Mouse (Mus musculus): ENCODE data around the gene Foxi2.

The Foxi2 gene

DNA sequence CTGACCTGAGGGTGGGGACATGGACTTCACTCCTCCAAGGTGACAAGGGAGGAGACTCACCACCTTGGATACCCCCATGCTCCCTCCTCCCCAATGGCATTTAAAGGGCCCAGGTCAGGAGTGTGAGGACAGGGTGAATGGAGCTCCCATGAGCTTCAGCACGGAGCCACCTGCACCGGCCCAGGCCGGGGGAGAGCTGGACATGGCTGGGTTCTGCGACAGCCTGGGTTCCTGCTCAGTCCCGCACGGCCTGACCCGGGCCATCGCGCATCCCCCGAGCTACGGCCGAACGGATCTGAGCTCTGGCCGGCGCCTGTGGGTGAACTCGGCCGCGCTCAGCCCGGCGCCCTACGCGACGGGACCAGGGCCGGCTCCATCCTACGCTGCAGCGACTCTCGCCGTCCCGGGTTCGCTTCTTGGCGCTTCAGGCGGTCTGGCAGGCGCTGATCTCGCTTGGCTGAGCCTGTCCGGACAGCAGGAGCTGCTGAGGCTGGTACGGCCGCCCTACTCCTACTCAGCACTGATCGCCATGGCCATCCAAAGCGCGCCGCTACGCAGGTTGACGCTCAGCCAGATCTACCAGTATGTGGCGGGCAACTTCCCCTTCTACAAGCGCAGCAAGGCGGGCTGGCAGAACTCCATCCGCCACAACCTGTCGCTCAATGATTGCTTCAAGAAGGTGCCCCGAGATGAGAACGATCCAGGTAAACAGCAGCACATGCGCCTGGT lies at the start of gene Foxi2:
TSS of gene Foxi2 (plus strand) at position 72 of the 729 bp plus-strand sequence.
- DNase-seq (ENCODE audit: low read depth, low spot score): no peak

- no peak for DNase-seq (ENCODE audit: low read depth, low spot score)
Observed at GRCm38 (mm10) chr7:135364606-135365005, 45.5 kb upstream of the Foxi2 start.

GRCm38 (mm10) chr7:135376048-135376447 lies 34.1 kb upstream of the Foxi2 start:
- no peak for DNase-seq (ENCODE audit: low read depth, low spot score)

DNA sequence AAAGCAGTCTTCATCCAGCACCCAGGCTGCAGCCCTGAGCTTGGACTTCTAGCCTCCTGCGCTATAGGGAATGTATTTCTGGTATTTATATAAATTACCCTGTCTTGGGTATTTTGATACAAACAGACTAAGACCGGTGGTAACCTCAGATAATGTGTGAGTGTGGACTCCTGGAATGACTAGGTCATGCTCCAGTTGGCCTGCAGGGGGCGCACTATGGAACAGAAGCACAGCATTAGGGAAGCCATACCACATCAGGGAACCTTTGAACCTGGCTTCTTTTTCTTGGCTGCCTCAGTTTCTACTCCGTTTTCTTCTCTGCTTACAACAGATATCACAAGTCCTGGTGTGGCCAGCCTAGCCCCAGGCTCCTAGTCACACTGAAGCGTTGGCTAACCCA lies 33.2 kb upstream of the Foxi2 start:
- DNase-seq (ENCODE audit: low read depth, low spot score): peak; percentile 29

GRCm38 (mm10) chr7:135378331-135378730 lies 31.8 kb upstream of the Foxi2 start:
- no peak for DNase-seq (ENCODE audit: low read depth, low spot score)

DNA sequence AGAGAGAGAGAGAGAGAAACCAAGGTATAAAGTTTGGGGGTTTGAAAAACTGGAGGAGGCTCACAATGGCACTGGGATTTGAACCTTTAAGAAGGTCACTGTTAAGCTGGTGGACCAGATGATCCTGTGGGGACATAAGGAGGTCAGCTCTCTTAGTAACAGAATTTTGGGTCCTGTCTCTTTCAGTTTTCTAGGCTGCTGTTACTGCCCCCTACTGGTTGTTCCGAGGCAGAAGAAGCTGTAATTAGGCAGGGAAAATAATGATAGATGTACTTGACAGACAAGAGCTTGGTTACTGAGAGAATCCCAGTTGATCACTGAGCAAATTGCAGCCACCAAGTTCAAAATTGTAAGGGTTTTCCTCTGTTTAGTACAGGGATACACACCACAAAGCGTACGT lies 21.1 kb upstream of the Foxi2 start:
- DNase-seq (ENCODE audit: low read depth, low spot score): peak; percentile 17

DNA sequence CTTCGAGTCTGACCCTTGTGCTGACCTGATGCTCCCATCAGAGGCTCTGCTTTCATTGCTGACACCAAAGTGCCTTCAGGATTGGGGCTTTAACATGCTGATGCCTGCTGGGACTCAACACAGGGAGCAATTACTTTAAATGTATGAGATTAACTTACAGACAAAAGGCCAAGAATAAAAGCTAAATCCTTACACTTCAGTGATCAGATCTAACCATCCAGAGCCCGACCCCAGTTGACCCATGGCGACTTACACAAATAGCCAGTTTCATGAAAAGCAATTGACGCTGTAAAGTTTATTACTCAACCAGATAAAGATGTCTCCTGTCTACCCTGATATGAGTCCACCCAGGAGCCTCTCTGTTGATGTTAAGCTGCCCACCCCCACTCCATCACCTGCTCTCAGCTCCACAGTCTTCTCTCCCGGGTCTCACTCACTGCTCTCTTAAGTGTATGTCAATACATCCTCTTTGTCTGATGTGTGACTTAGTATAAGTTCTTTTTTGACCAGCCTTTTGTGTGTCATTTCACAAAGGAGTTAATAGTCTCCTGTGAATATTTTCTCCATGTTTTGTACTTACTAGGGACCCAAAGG lies 17.1 kb upstream of the Foxi2 start:
- no peak for DNase-seq (ENCODE audit: low read depth, low spot score)

GRCm38 (mm10) chr7:135394436-135394835 lies 15.7 kb upstream of the Foxi2 start:
- DNase-seq (ENCODE audit: low read depth, low spot score): no peak

- DNase-seq (ENCODE audit: low read depth, low spot score): no peak
Observed at GRCm38 (mm10) chr7:135395242-135395641, 14.9 kb upstream of the Foxi2 start.

DNA sequence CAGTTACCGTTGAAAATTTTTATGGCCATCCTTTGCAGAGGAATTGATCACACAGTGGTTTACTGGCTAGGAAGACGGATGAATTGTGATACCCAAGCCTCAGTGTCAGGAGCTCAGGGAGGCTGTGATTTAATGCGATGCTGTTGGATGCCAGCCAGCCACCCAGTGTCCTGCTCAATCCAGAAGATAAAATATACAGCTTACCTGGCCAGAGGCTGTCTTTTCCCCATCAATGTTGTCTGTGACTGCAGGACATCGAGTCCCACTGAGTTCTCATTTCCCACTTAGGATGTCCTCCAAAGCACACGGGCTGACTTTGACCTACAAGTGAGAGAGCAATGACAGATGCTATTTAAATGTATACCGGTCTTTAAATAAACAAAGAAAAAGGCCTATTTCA lies 13.0 kb upstream of the Foxi2 start:
- no peak for DNase-seq (ENCODE audit: low read depth, low spot score)

DNA sequence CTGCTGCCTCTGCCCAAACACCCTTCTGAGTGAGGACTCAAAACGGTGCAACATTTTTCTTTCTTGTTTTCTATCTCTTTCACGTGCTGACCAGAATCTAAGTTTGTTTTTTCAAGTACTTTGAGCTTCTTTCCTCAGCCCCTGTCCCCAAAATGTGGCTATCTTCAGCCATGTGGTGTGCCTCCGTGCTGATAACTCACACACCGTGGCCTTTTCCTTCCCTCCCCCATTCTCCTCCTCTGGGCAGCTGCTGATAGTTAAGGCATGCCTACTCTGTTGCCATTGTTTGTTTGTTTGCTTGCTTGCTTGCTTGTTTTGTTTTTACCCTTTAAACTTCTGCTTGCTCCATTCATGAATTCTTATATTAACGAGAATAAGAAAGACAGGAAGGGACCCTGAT lies 12.2 kb upstream of the Foxi2 start:
- DNase-seq (ENCODE audit: low read depth, low spot score): no peak

GRCm38 (mm10) chr7:135403416-135403815 lies 6.7 kb upstream of the Foxi2 start:
- DNase-seq (ENCODE audit: low read depth, low spot score): peak; percentile 67

- DNase-seq (ENCODE audit: low read depth, low spot score): no peak
Observed at GRCm38 (mm10) chr7:135406761-135407160, 3.3 kb upstream of the Foxi2 start.

DNA sequence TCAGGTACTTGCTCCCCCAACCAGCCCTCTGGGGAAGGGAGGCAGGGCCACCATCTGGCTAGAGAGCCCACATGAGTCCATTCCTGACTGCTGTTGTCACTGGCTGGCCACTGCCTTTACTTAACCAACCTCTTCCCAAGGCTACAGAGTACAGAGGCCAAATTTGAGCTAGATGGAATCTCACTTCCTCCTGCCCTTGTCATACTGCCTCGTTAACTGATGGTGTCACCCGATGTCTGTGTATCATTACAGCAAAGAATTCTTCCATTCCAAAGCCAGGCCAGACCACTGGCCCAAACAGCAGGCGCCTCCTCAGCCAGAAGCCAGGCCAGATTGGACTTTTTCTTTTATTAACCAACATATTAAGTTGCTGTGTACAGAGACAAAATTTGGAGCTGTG lies 1.6 kb upstream of the Foxi2 start:
- DNase-seq (ENCODE audit: low read depth, low spot score): no peak

DNA sequence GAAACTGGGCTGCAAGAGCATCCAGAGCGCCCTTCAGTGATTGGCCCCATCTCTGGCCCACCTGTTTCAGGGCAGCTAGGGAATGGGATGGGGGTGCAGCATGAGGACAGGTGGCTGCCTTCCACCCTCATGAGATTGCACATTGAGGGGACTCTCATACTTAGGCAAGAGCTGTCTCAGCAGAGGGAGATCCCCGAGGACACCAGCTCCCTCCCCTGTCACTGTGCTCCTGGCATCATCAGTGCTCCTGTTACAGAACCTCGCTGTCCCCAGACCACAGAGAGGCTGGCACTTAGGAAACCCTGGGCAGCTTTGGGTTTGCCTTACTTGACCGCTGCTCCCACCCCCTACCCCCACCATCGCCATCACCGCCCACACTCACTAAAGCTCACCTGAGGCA lies 2.2 kb downstream of the Foxi2 start:
- DNase-seq (ENCODE audit: low read depth, low spot score): no peak

GRCm38 (mm10) chr7:135428840-135429239 lies 18.7 kb downstream of the Foxi2 start:
- DNase-seq (ENCODE audit: low read depth, low spot score): no peak

DNA sequence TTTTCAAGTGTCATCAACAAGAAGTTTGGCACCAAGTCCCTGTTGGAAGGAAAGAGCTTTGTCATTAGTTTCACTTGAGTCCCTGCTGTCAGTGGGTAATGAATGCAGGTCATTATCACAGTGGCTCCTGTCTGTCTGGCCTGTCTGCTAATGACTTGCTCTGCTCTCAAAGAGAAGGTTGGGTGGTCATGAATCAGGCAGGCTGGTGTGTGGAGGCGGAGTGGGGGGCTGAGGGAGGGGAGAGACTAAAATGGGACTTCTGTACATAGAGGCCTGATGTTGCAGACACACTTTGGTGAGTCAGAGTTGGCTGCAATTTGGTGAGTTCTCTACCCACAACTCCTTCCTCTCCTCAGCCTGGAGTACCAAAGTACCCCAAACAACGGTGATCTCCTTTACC lies 20.8 kb downstream of the Foxi2 start:
- DNase-seq (ENCODE audit: low read depth, low spot score): no peak

DNA sequence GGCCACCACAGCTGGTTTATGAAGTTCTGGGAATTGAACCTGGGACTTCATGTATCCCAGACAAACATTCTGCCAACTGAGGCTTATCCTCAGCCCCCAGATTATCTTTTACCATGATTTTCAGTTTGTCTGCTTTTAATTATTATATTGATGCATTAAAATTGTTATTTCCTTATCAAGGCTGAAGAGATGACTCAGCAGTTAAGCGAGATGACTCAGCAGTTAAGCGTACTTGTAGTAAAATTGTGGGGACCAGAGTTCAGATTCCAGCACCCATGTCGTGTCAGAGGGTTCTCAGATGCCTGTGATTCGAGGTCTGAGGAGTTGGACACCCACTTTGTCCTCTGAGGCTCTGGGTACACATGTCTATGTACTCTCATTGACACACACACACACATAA lies 33.8 kb downstream of the Foxi2 start:
- DNase-seq (ENCODE audit: low read depth, low spot score): no peak

GRCm38 (mm10) chr7:135451340-135451739 lies 41.2 kb downstream of the Foxi2 start:
- DNase-seq (ENCODE audit: low read depth, low spot score): no peak

GRCm38 (mm10) chr7:135452366-135452765 lies 42.3 kb downstream of the Foxi2 start:
- DNase-seq (ENCODE audit: low read depth, low spot score): no peak

- no peak for DNase-seq (ENCODE audit: low read depth, low spot score)
Observed at GRCm38 (mm10) chr7:135453690-135454089, 43.6 kb downstream of the Foxi2 start.
